Mouse (Mus musculus) embryonic fibroblast, embryonic 13.5 days (primary cell): ENCODE results near the gene Nalcn. TPM values are rescaled to one million over a fixed set of nuclear protein-coding genes. Genes with fewer than 3 reads are reported as not detected.
A peak's percentile ranks its signal among the peaks of the same experiment; 100 is the strongest.

Experiments
- H3K27ac ChIP-seq: 2 replicates; pipeline ENCODE4 v1.5.1; 2012; ENCODE audit warnings: low read length, control low read depth, inconsistent platforms; ENCODE audit not compliant: insufficient read depth
- H3K4me1 ChIP-seq: 2 replicates; pipeline ENCODE4 v1.6.1; 2011; ENCODE audit warnings: low read length; ENCODE audit not compliant: control insufficient read depth, insufficient read depth
- H3K4me3 ChIP-seq: 2 replicates; pipeline ENCODE4 v1.5.1; 2011; ENCODE audit warnings: mild to moderate bottlenecking, control low read depth, low read length; ENCODE audit not compliant: insufficient read depth
- CTCF ChIP-seq: IDR thresholded peaks from 2 replicates; pipeline ENCODE4 v1.5.1; 2011; ENCODE audit warnings: mild to moderate bottlenecking, control low read depth, low read length, moderate library complexity, borderline replicate concordance; ENCODE audit not compliant: insufficient read depth
- POLR2A ChIP-seq: IDR thresholded peaks from 2 replicates; pipeline ENCODE4 v1.6.1; 2011; ENCODE audit warnings: low read depth, mild to moderate bottlenecking, control low read depth, low read length, moderate library complexity
- polyA plus RNA-seq: library from polyadenylated mRNA; stranded (reverse); fragments of >200 nt; gene quantifications from 2 replicates; pipeline ENCODE4 v1.2.4, GENCODE M21; 2011; ENCODE audit warnings: low read depth; ENCODE audit not compliant: missing spikeins, insufficient read length

Nalcn gene
- polyA plus RNA-seq, 1 experiment, result 0.74 TPM

DNA sequence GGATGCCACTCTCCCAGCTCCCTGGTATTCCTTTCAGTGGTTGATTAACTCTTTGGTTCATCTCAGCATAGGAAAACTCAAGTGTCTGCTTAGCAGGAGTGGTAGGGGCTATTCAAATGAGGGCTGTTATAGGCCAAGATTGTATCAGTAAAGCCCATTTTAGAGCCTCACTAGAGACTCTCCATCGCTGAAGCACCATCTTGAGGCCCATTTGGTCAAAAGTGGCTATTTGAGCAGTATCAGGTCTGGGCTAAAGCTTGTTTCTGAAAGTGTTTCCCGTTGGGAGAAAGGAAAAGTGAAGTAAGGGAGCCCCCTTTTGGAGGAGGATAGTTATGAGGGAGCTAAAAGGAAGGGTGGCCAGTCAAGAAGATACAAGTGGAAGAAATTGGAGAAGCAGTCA, 387.0 kb downstream of the Nalcn start:
- Histone ChIP-seq H3K4me1 (peaks cover 7% of the 10 kb centered on the region; the same call in 1 of the 2 replicates), H3K27ac (no peak overlapping the region), H3K4me3 (no peak overlapping the region)
- TF ChIP-seq POLR2A, result no peak
- TF ChIP-seq CTCF, result no peak

- TF ChIP-seq POLR2A, result no peak
- TF ChIP-seq CTCF, result no peak
- Histone ChIP-seq H3K4me1 (peaks cover 7% of the 10 kb centered on the region; the same call in 1 of the 2 replicates), H3K4me3 (no peak overlapping the region), H3K27ac (peak overlapping the region; percentile 26)
Observed at GRCm38 (mm10) chr14:123237002-123237401, 389.9 kb downstream of the Nalcn start.

- TF ChIP-seq POLR2A (no peak), CTCF (no peak)
Observed at GRCm38 (mm10) chr14:123232630-123233206, 394.2 kb downstream of the Nalcn start.

More at GRCm38 (mm10) chr14:123232630-123233206, 394.2 kb downstream of the Nalcn start:
- peaks cover 7% of the 10 kb centered on the region; the same call in 1 of the 2 replicates for H3K4me1 ChIP-seq
- no peak overlapping the region for H3K27ac ChIP-seq
- no peak overlapping the region for H3K4me3 ChIP-seq

Other genes starting within 250 kb of the Nalcn start
- 18.7 and 39.7 TPM in 2 replicates for gene Itgbl1, start 32.8 kb upstream of the Nalcn start, polyA plus RNA-seq